Mouse (Mus musculus) embryonic facial prominence, embryonic 10.5 days (tissue): ENCODE data around the gene Thra. TPM values are rescaled to one million over a fixed set of nuclear protein-coding genes. Genes with fewer than 3 reads are reported as not detected.

Experiments
- DNase-seq: peaks from one replicate; pipeline ENCODE4 v3.0.0-alpha.2; 2017; ENCODE audit warnings: low spot score
- H3K27ac ChIP-seq: fragments of 300-500 bp; sonication (generic); replicated peaks from 2 replicates; pipeline ENCODE4 v1.5.1; 2016; ENCODE audit warnings: mild to moderate bottlenecking
- H3K27me3 ChIP-seq: fragments of 300-500 bp; sonication (generic); replicated peaks from 2 replicates; pipeline ENCODE4 v1.6.1; 2016; ENCODE audit warnings: low read depth, mild to moderate bottlenecking; ENCODE audit not compliant: poor library complexity, severe bottlenecking
- H3K36me3 ChIP-seq: fragments of 300-500 bp; sonication (generic); replicated peaks from 2 replicates; pipeline ENCODE4 v1.6.1; 2016; ENCODE audit warnings: mild to moderate bottlenecking, moderate library complexity
- H3K4me1 ChIP-seq: fragments of 300-500 bp; sonication (generic); 2 replicates; pipeline ENCODE4 v1.6.1; 2016
- H3K4me3 ChIP-seq: fragments of 300-500 bp; sonication (generic); 2 replicates; pipeline ENCODE4 v1.5.1; 2016; ENCODE audit warnings: mild to moderate bottlenecking, moderate library complexity
- H3K9me3 ChIP-seq: fragments of 300-500 bp; sonication (generic); 2 replicates; pipeline ENCODE4 v1.6.1; 2016; ENCODE audit warnings: mild to moderate bottlenecking
- WGBS: fragments of 180-500 bp; shearing (Covaris S2); methylation state at CpG from one replicate; pipeline ENCODE4 v1.1.7; 2016; 5-methylcytosine and 5-hydroxymethylcytosine counted together
- polyA plus RNA-seq: library from polyadenylated mRNA; unstranded; fragments of >200 nt; fragmentation: Nextera tagmentation; extraction: Ambion mirVana; gene quantifications from 2 replicates; pipeline ENCODE4 v1.2.1, GENCODE M21; 2016

Gene Thra
- polyA plus RNA-seq: 8.8 and 9.1 TPM in 2 replicates

- Histone ChIP-seq H3K27ac (peak within 1 kb of the TSS; percentile 97), H3K27me3 (peaks cover 10% of the 10 kb centered on the region; the same call in 1 of the 2 replicates), H3K4me3 (peak within 1 kb of the TSS; percentile 90), H3K9me3 (no peaks in the 10 kb centered on the region), H3K4me1 (peaks cover 67% of the 10 kb centered on the region), H3K36me3 (no peaks in the 10 kb centered on the region)
- WGBS: under 1% methylated on average over 22 of the region's 22 CpGs
- peak; percentile 77 for DNase-seq
These were observed at the start of gene Thra for GRCm38 (mm10) chr11:98740393-98741050. Thra (plus strand) TSS chr11:98740638.

DNA sequence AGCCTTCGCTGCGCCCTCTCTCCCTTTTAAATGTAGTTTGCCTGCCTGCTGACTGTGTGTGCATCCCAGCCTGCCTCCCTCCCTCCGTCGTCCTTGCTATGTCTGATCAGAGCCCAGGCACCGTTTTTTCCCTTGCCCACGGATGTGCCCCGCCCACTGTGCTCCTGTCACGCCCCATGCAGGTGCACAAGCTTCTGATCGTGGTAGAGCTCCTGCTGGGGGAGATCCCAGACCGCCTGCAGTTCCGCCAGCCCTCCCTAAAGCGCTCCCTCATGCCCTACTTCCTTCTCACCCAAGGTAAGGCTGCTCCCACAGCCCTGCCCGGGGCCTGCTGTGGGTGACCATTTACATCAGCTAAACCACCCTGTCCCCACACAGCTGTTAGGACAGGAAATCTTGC, 47.2 kb upstream of the Thra start:
- Histone ChIP-seq H3K4me1 (no peaks in the 10 kb centered on the region), H3K27ac (no peak overlapping the region), H3K9me3 (no peaks in the 10 kb centered on the region), H3K36me3 (peaks cover 89% of the 10 kb centered on the region), H3K27me3 (no peaks in the 10 kb centered on the region), H3K4me3 (no peak overlapping the region)
- WGBS: 81% methylated on average over 13 of the region's 13 CpGs
- no peak for DNase-seq

- Histone ChIP-seq H3K27ac (no peak overlapping the region), H3K4me1 (no peaks in the 10 kb centered on the region), H3K9me3 (no peaks in the 10 kb centered on the region), H3K4me3 (no peak overlapping the region), H3K36me3 (peaks cover 84% of the 10 kb centered on the region), H3K27me3 (no peaks in the 10 kb centered on the region)
- 94% methylated on average over 9 of the region's 9 CpGs for WGBS
- no peak for DNase-seq
These were observed 46.7 kb upstream of the Thra start for GRCm38 (mm10) chr11:98693746-98694145.

DNA sequence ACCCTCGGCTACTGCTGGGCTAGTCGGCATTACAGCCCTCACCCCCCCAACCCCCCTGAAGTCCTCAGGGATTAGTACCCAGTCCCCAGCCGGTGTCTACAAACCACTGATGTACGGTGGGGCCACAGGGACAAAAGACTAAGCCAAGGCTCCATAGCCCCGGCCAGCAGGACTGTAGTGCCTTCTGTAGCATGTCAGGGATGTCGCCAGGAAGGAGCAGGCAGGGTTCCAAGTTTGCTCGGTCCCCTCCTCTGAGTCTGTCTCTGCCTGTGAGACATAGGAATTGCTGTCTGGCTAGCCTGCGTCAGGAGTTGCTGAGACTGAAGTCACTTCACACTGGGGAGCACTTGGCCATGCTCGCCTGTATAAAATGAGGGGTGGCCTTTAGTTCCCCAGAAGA, 46.1 kb upstream of the Thra start:
- DNase-seq: no peak
- H3K36me3 ChIP-seq: peaks cover 80% of the 10 kb centered on the region
- WGBS: 85% methylated on average over 9 of the region's 9 CpGs
- no peak overlapping the region for H3K27ac ChIP-seq
- no peak overlapping the region for H3K4me3 ChIP-seq
- H3K4me1 ChIP-seq: no peaks in the 10 kb centered on the region
- no peaks in the 10 kb centered on the region for H3K9me3 ChIP-seq
- H3K27me3 ChIP-seq: no peaks in the 10 kb centered on the region

- Histone ChIP-seq H3K4me3 (no peak overlapping the region), H3K27me3 (no peaks in the 10 kb centered on the region), H3K4me1 (peaks cover 6% of the 10 kb centered on the region), H3K9me3 (no peaks in the 10 kb centered on the region), H3K27ac (no peak overlapping the region; the same call in 1 of the 2 replicates), H3K36me3 (peaks cover 69% of the 10 kb centered on the region)
- DNase-seq: no peak
- 77% methylated on average over 14 of the region's 14 CpGs for WGBS
These were observed 45.0 kb upstream of the Thra start for GRCm38 (mm10) chr11:98695408-98695807.

GRCm38 (mm10) chr11:98696454-98697216, 43.8 kb upstream of the Thra start:
- H3K4me3 ChIP-seq: no peak overlapping the region
- peaks cover 57% of the 10 kb centered on the region for H3K36me3 ChIP-seq
- no peak for DNase-seq
- H3K27ac ChIP-seq: no peak overlapping the region
- H3K9me3 ChIP-seq: no peaks in the 10 kb centered on the region
- 89% methylated on average over 14 of the region's 14 CpGs for WGBS
- peaks cover 6% of the 10 kb centered on the region; the same call in 1 of the 2 replicates for H3K27me3 ChIP-seq
- H3K4me1 ChIP-seq: peaks cover 11% of the 10 kb centered on the region

- 92% methylated on average over 12 of the region's 12 CpGs for WGBS
- DNase-seq: no peak
- Histone ChIP-seq H3K36me3 (peaks cover 51% of the 10 kb centered on the region), H3K4me1 (peaks cover 17% of the 10 kb centered on the region), H3K27ac (no peak overlapping the region), H3K27me3 (peaks cover 12% of the 10 kb centered on the region), H3K4me3 (no peak overlapping the region), H3K9me3 (no peaks in the 10 kb centered on the region)
These were observed 43.2 kb upstream of the Thra start for GRCm38 (mm10) chr11:98697225-98697624.

- DNase-seq: no peak
- Histone ChIP-seq H3K27me3 (peaks cover 14% of the 10 kb centered on the region), H3K9me3 (no peaks in the 10 kb centered on the region), H3K27ac (no peak overlapping the region), H3K4me1 (peaks cover 19% of the 10 kb centered on the region), H3K4me3 (no peak overlapping the region), H3K36me3 (peaks cover 37% of the 10 kb centered on the region)
- WGBS: 84% methylated on average over 16 of the region's 16 CpGs
These were observed 41.4 kb upstream of the Thra start for GRCm38 (mm10) chr11:98698849-98699640.

GRCm38 (mm10) chr11:98699911-98700310, 40.5 kb upstream of the Thra start:
- Histone ChIP-seq H3K9me3 (no peaks in the 10 kb centered on the region), H3K4me3 (no peak overlapping the region), H3K27ac (no peak overlapping the region), H3K36me3 (peaks cover 37% of the 10 kb centered on the region), H3K4me1 (peaks cover 19% of the 10 kb centered on the region), H3K27me3 (peaks cover 14% of the 10 kb centered on the region)
- peak; percentile 74 for DNase-seq
- WGBS: 42% methylated on average over 4 of the region's 4 CpGs

DNA sequence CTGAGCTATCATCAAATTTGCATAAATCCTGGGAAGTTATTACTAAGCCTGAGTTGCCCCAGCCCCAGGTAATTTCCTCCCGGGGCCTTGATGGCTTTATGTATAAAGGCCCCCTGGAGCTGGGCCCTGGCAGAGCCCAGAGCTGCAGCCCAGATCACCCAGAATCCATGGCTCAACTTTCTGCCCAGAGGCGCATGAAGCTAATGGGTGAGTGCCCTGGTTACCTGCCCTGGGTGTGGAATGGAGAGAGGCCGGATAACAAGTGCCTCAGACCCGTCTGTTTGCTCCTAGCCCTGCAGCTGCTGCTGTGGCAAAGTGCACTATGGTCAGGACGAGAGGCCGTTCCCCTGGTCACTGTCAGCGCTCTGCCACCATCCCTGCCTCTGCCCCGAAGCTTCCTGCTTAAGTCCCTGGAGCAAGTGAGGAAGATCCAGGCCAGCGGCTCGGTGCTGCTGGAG, 39.2 kb upstream of the Thra start, which contains the start of gene Csf3:
Gene Csf3, plus strand, starts transcription at position 51 of the 458 bp plus-strand sequence.
- Histone ChIP-seq H3K4me3 (no peak within 1 kb of the TSS), H3K27me3 (peaks cover 14% of the 10 kb centered on the region), H3K36me3 (peaks cover 37% of the 10 kb centered on the region), H3K9me3 (no peaks in the 10 kb centered on the region), H3K27ac (no peak within 1 kb of the TSS), H3K4me1 (peaks cover 19% of the 10 kb centered on the region)
- WGBS: 29% methylated on average over 10 of the region's 10 CpGs
- DNase-seq: no peak

GRCm38 (mm10) chr11:98702323-98702722, 38.1 kb upstream of the Thra start:
- no peak overlapping the region for H3K4me3 ChIP-seq
- peaks cover 14% of the 10 kb centered on the region for H3K27me3 ChIP-seq
- H3K4me1 ChIP-seq: peaks cover 22% of the 10 kb centered on the region
- H3K9me3 ChIP-seq: no peaks in the 10 kb centered on the region
- peaks cover 39% of the 10 kb centered on the region for H3K36me3 ChIP-seq
- DNase-seq: no peak
- 67% methylated on average over 5 of the region's 5 CpGs for WGBS
- no peak overlapping the region for H3K27ac ChIP-seq

DNA sequence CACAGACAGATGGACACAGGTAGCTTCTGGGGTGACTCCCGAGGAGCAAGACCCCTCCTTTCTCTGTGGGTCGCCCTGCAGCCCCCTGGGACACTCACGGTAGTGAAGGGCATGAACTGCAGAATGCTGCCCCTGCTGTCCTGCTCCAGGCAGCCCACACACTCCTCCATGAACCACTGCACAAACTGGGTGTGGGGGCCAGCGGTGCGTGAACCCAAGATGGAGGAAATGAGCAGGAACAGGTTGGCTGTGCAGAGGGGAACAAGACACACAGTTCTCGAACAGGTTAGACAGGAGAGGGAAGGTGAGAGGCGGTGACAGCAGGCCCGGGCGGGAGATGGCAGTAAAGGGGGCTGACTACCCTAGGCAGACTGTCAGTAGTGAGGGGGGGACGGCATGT, 35.4 kb upstream of the Thra start:
- H3K27ac ChIP-seq: no peak overlapping the region
- H3K36me3 ChIP-seq: peaks cover 64% of the 10 kb centered on the region
- no peaks in the 10 kb centered on the region for H3K9me3 ChIP-seq
- DNase-seq: no peak
- no peak overlapping the region for H3K4me3 ChIP-seq
- WGBS: 91% methylated on average over 10 of the region's 10 CpGs
- peaks cover 14% of the 10 kb centered on the region for H3K27me3 ChIP-seq
- peaks cover 28% of the 10 kb centered on the region for H3K4me1 ChIP-seq
